Mouse (Mus musculus) forelimb bud, embryonic 11.5 days (tissue): Measurements from ENCODE around the gene Noxa1.

ENCODE experiments used
- DNase-seq: peaks from one replicate; pipeline ENCODE4 v3.0.0-alpha.2; 2012; ENCODE audit warnings: low read depth, low spot score

The Noxa1 gene

DNA sequence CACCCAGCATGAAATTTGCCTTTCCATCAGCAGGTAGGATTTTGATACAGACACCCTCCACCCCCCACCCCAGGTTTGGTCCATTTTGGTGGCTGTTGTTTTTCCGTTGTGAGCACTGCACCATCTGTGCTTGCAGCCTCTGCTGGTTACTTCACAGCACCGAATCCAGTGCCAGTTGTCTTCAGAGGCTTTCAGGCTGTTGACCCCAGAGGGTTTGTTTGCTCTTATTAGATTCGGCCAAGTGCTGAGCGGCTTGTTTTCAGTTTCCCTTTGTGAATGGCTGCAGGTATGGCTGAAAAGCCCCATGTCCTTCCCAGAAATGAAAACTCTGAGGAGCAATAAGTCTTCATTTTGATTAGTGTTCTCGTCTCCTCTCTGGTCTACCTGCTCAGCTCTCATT, 54.9 kb downstream of the Noxa1 start:
- DNase-seq, result no peak
